Mouse (Mus musculus): ENCODE data around the gene Gm10837.

The Gm10837 gene

DNA sequence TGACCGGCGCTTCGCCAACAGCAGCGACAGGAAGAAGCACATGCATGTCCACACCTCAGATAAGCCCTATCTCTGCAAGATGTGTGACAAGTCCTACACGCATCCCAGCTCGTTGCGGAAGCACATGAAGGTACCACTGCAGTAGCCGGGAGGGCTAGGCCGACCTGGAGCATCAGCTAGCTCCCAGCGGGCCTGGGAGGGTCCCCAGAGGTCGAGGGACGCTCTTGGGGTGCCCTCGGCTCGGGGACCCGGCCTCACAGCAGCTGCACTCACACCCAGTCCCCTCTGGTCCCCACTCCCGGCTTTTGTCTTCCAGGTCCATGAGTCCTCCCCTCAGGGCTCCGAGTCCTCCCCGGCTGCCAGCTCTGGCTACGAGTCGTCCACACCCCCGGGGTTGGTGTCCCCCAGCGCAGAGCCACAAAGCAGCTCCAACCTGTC lies 11.8 kb upstream of the Gm10837 start:
- peak; percentile 38 for DNase-seq (ENCODE audit: low read depth, low spot score)

DNA sequence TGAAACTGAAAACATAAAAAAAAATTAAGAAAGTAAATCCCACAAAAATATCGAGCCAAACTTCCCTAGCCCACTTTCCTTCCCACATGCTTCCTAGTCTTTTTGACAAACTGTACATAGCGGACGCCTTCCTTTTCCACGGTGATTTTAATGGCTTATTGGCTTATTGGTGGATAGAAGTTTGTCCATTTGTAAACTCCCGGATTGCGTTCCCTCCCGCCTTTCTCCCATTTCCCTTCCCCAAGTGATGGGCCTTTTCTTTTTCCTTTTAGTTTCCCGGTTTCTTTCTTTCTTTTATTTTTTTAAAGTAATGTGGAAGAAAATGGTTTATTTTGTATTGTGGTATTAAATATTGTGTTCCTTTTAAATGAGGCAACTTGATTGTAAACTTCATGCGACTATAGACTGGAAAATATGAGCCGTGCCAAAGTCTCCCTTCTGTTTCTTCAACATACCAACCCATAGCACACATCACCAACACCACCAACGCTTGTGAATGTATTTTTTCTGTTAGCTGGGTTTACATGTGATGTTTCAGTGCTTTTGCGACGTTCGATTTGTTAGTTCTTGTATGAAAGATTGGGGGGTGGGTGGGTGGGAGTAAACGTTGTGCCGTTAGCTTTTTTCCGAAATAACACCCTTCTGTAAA lies 10.8 kb upstream of the Gm10837 start:
- no peak for DNase-seq (ENCODE audit: low read depth, low spot score)

GRCm38 (mm10) chr14:122480355-122480754 lies 10.0 kb upstream of the Gm10837 start:
- peak; percentile 35 for DNase-seq (ENCODE audit: low read depth, low spot score)

GRCm38 (mm10) chr14:122481181-122481580 lies 9.2 kb upstream of the Gm10837 start:
- DNase-seq (ENCODE audit: low read depth, low spot score) = no peak

GRCm38 (mm10) chr14:122482081-122483023 lies 8.0 kb upstream of the Gm10837 start:
- DNase-seq (ENCODE audit: low read depth, low spot score) = peak; percentile 40

- no peak for DNase-seq (ENCODE audit: low read depth, low spot score)
Measured at GRCm38 (mm10) chr14:122483024-122483385, 7.4 kb upstream of the Gm10837 start.

- DNase-seq (ENCODE audit: low read depth, low spot score) = no peak
Measured at GRCm38 (mm10) chr14:122483556-122484421, 6.6 kb upstream of the Gm10837 start.

DNA sequence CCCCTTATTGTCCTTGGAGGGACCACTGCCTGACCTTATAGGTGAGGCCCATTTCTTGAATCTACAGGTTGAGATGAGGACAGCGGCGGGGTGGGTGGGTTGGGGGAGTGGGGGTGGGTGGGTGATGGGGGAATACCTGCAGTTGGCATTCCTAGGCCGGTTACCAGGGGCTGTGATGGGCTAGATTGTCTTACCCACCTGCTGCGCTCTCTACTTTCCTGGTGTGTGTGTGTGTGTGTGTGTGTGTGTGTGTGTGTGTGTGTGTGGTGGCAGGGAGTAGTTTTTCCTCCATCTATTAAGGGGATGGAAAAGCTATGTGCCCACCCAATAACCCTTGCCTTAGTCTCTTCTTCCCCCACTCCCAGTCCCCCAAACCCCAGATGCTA lies 5.9 kb upstream of the Gm10837 start:
- no peak for DNase-seq (ENCODE audit: low read depth, low spot score)

DNA sequence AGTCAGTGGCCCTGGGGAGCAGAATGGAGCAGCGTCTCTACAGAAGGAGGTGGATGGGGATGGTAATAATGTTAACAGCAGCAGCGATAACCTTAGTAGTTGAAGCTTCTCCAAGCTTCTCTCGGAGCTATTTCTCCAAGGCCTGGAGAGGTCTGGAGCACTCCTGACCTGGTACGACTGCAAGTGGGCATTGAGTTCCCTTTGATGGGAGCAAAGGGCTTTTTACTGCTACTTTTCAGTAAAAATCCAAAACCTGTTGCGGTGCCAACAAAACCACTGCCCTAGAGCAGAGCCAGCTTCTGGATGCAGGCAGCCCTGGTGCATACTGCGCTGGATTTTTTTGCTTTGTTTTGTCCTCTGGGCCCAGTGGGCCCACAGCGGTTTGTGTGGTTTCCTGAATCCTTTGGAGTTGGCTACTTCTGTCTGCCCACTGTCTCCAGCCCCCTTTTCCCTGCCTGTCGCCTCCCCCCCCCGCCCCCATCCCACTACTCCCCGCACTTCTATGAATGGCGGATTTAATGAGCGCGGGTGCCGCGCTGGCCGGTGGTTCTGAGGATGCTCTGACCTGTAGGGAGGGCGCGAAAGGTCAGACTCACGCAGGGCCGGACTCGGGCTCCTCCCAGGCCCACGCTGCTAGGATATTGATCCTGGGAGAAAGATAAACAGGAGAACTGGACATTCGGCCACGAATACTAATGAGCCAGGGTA lies 5.4 kb upstream of the Gm10837 start:
- DNase-seq (ENCODE audit: low read depth, low spot score) = no peak

DNA sequence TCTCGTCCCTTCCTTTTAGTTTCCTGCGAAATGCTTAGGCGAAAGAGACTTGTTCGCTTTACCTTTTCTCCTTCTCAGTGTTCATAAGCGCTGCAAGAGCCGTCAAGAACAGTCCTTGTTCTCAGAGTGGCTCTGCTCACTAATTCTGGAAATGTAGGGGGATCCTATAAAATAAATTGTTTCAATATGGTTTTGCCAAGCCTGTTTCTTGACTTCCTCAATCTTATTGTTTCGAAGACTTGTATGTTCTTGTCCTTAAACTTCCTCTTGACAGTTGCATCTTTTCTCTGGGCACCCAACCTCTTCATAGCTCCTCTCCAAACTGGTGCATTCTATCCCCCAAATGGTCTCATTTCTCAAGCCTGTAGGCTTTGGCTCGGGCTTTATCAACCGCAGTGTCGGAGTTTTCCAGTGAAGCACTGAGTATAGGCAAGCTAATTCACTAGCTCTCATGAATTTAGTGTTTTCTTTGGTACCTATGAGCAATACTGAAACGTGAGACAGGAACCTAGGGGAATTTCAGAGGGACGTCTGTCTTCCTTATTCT lies 4.7 kb upstream of the Gm10837 start:
- peak; percentile 48 for DNase-seq (ENCODE audit: low read depth, low spot score)

GRCm38 (mm10) chr14:122486611-122487010 lies 3.8 kb upstream of the Gm10837 start:
- no peak for DNase-seq (ENCODE audit: low read depth, low spot score)

GRCm38 (mm10) chr14:122487366-122487765 lies 3.0 kb upstream of the Gm10837 start:
- peak; percentile 47 for DNase-seq (ENCODE audit: low read depth, low spot score)

DNA sequence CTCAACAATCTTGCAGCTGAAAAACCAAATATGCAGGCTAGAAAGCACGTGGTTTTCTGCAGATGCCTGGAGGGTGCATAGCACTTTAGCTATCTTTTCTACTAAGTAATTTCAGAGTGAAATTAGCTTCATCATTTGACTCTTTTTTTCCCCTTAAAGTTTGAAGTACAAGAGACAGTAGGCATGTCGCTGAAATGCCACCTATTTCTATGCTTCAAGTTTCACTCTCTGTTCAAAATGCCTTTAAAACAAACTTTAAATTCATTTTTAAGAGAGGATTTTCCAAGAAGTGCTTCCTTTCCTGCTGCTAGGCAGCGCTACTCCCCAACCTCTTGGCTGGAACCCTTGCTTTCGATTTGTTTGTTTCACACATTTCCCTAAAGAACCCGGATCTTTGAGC lies 1.3 kb upstream of the Gm10837 start:
- peak; percentile 25 for DNase-seq (ENCODE audit: low read depth, low spot score)

GRCm38 (mm10) chr14:122489686-122490414 lies 536 bp upstream of the Gm10837 start:
- peak; percentile 43 for DNase-seq (ENCODE audit: low read depth, low spot score)

DNA sequence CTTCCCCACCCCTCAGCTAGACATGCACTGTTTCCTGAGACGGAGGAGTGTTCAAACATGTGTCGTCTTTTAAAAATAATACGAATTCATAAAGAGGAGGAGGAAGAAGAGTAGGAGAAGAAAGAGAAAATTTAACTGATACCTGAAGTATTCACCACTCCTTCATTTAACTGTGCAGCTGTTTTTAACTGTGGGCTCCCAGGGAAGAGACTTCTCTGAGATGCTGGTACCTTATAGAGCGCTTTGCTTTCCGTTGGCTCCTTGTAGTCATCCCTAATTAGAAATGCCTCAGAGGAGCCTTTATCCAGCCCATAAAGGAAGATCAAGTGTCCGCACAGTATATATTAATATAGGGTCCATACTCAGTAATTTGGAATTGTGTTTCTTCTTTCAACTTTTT lies 1.1 kb downstream of the Gm10837 start:
- DNase-seq (ENCODE audit: low read depth, low spot score) = no peak

- no peak for DNase-seq (ENCODE audit: low read depth, low spot score)
Measured at GRCm38 (mm10) chr14:122492015-122492414, 1.6 kb downstream of the Gm10837 start.

- no peak for DNase-seq (ENCODE audit: low read depth, low spot score)
Measured at GRCm38 (mm10) chr14:122509058-122509457, 18.7 kb downstream of the Gm10837 start.

DNA sequence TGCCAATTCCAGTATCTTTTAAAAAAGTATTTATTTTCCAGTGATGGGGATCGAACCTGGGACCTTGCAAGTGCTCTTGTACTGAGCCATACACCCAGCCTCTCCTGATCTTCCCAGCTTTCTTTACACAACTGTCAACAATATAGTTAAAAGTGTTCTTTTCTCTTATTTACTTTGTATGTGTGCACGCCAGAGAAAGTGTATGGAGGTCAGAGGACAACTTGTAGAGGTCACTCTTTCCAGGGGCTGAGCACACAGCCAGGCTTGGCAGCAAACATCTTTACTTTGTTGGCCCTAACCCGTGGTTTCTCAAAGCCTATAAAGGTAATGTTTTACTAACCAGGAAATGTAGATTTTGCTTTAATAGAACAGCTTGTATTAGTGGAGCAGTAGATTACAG lies 21.1 kb downstream of the Gm10837 start:
- DNase-seq (ENCODE audit: low read depth, low spot score) = no peak

GRCm38 (mm10) chr14:122513511-122514036 lies 23.2 kb downstream of the Gm10837 start:
- DNase-seq (ENCODE audit: low read depth, low spot score) = no peak

GRCm38 (mm10) chr14:122528475-122528874 lies 38.1 kb downstream of the Gm10837 start:
- DNase-seq (ENCODE audit: low read depth, low spot score) = no peak

All from forelimb bud, embryonic 11.5 days (tissue).